Mouse (Mus musculus): Measurements from ENCODE around the gene Ddx58. TPM values are rescaled to one million over a fixed set of nuclear protein-coding genes. Genes with fewer than 3 reads are reported as not detected.

Ddx58 gene
- polyA plus RNA-seq, 2 experiments: 2.4 to 3.1 TPM

DNA sequence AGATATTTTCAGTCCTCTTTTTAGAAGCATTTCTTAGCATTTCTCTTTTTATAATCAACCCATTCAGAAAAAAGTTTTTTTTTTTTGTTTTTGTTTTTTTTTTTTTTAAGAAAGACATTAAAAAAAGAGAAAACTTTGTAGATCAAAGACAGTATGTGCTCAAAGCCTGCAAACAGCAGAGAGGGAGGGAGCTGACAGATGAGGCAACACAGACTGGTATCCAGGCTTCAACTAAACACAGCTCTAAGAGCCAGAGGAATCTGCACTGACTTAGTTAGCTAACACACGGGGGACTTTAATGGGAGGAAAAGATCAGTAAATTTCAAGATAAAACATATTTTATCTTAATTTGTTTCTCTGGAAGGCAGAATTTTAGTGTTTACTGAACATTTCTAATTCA is 24.7 kb upstream of the Ddx58 start:
- Histone ChIP-seq H3K27me3 (ENCODE audit: control insufficient read depth, insufficient read depth, low read length) (no peaks in the 10 kb centered on the region), H3K9me3 (ENCODE audit: control insufficient read depth, low read length) (no peaks in the 10 kb centered on the region), H3K9ac (replicated peaks) (no peak overlapping the region), H3K4me3 (ENCODE audit: insufficient read depth in 1 of 2, low read depth in 2 of 2, low read length in 2 of 2) (no peak overlapping the region), H3K4me2 (ENCODE audit: low read depth) (no peak overlapping the region), H3K36me3 (replicated peaks; ENCODE audit: control insufficient read depth, insufficient read depth, low read depth) (peaks cover 37% of the 10 kb centered on the region), H3K27ac (no peak overlapping the region), H3K4me1 (replicated peaks; ENCODE audit: control insufficient read depth in 2 of 2, insufficient read depth in 2 of 2, low read length in 1 of 2) (peaks cover 3 to 7% of the 10 kb centered on the region in 2 experiments; a peak in 3 of 4 replicates)
- TF ChIP-seq EP300 (IDR thresholded peaks at IDR 0.05; ENCODE audit: low read depth): no peak
- no peak for TF ChIP-seq CTCF (IDR thresholded peaks at IDR 0.05; ENCODE audit: low read depth)
- WGBS (ENCODE audit: insufficient replicate concordance): 62% methylated on average over 1 of the region's 1 CpGs
- no peak for ATAC-seq (ENCODE audit: insufficient read depth)
- no peak for DNase-seq (ENCODE audit: low read depth in 3 of 3, low spot score in 3 of 3)

DNA sequence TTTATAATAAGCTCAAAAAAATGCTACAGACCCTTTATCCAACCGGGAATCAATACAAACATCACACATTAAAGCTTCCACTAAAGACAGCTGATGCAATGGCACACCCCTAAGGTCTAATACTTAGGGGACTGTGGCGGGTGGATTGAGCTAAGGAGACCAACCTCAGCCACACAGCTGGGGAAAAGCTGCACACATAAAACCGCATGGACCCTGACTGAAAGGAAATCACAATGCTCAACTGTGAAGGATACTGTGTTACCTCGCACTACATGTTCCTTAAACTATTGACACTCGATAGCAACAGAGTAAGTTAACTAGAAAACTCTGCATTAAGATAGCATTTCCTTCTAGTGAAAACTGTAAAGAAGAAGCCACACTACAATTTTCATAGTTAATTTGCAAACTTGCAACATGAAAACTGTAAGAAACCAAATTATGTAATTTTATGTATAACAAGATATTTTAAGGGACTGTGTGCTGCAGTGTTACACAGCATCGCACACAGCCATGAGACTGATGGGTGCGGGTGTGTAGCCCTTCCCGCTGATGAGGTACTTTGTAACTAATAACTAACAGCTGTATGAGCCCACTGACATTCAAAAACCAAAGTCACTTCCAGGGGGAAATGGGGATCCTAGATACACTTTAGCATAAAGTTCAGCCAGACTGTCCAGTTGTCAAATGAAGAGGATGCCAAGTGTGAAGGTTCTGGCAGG is 14.9 kb upstream of the Ddx58 start:
- Histone ChIP-seq H3K9me3 (ENCODE audit: control insufficient read depth, low read length) (no peaks in the 10 kb centered on the region), H3K4me1 (replicated peaks; ENCODE audit: control insufficient read depth in 2 of 2, insufficient read depth in 2 of 2, low read length in 1 of 2) (no peaks in the 10 kb centered on the region), H3K9ac (replicated peaks) (no peak overlapping the region), H3K27ac (no peak overlapping the region), H3K4me2 (ENCODE audit: low read depth) (no peak overlapping the region), H3K27me3 (ENCODE audit: control insufficient read depth, insufficient read depth, low read length) (no peaks in the 10 kb centered on the region), H3K36me3 (replicated peaks; ENCODE audit: control insufficient read depth, insufficient read depth, low read depth) (0 out of 2 replicates have a peak, but pooled peaks cover 3% of the 10 kb centered on the region), H3K4me3 (ENCODE audit: insufficient read depth in 1 of 2, low read depth in 2 of 2, low read length in 2 of 2) (no peak overlapping the region)
- 72% methylated on average over 8 of the region's 8 CpGs for WGBS (ENCODE audit: insufficient replicate concordance)
- ATAC-seq (ENCODE audit: insufficient read depth) (no peak), DNase-seq (ENCODE audit: low read depth in 3 of 3, low spot score in 3 of 3) (no peak)
- TF ChIP-seq EP300 (IDR thresholded peaks at IDR 0.05; ENCODE audit: low read depth) (no peak), CTCF (IDR thresholded peaks at IDR 0.05; ENCODE audit: low read depth) (no peak)

DNA sequence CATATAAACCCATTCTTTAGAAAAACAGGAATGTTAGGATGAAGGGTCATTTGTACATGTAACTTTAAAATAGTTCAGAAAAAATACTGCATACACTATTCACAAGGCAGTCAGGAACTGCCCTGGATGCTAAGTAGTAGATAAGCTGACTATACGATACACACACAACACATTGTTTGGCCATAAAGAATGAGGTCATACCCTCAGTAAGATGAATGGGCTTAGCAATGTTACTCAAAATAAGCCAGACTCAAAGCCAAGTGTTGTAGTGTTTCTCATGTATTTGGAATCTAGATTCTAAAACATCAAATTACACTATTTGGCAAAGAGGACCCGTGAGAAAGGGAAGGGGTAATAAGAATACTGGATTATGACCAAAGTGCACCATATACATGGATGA is 14.1 kb upstream of the Ddx58 start:
- H3K4me3 ChIP-seq (ENCODE audit: insufficient read depth in 1 of 2, low read depth in 2 of 2, low read length in 2 of 2): no peak overlapping the region
- TF ChIP-seq CTCF (IDR thresholded peaks at IDR 0.05; ENCODE audit: low read depth) (no peak), EP300 (IDR thresholded peaks at IDR 0.05; ENCODE audit: low read depth) (no peak)
- no peaks in the 10 kb centered on the region for H3K36me3 ChIP-seq (replicated peaks; ENCODE audit: control insufficient read depth, insufficient read depth, low read depth)
- DNase-seq (ENCODE audit: low read depth in 3 of 3, low spot score in 3 of 3) (no peak), ATAC-seq (ENCODE audit: insufficient read depth) (no peak)
- H3K9me3 ChIP-seq (ENCODE audit: control insufficient read depth, low read length): no peaks in the 10 kb centered on the region
- H3K4me1 ChIP-seq (replicated peaks; ENCODE audit: control insufficient read depth in 2 of 2, insufficient read depth in 2 of 2, low read length in 1 of 2): no peaks in the 10 kb centered on the region
- no peak overlapping the region for H3K4me2 ChIP-seq (ENCODE audit: low read depth)
- WGBS (ENCODE audit: insufficient replicate concordance): 71% methylated on average over 2 of the region's 2 CpGs
- no peak overlapping the region for H3K9ac ChIP-seq (replicated peaks)
- H3K27me3 ChIP-seq (ENCODE audit: control insufficient read depth, insufficient read depth, low read length): no peaks in the 10 kb centered on the region
- H3K27ac ChIP-seq: no peak overlapping the region

GRCm38 (mm10) chr4:40250984-40251383 is 11.4 kb upstream of the Ddx58 start:
- DNase-seq (ENCODE audit: low read depth in 3 of 3, low spot score in 3 of 3) (no peak), ATAC-seq (ENCODE audit: insufficient read depth) (no peak)
- no peaks in the 10 kb centered on the region for H3K9me3 ChIP-seq (ENCODE audit: control insufficient read depth, low read length)
- no peak overlapping the region for H3K27ac ChIP-seq
- H3K4me1 ChIP-seq (replicated peaks; ENCODE audit: control insufficient read depth in 2 of 2, insufficient read depth in 2 of 2, low read length in 1 of 2): no peaks in the 10 kb centered on the region
- H3K27me3 ChIP-seq (ENCODE audit: control insufficient read depth, insufficient read depth, low read length): no peaks in the 10 kb centered on the region
- TF ChIP-seq EP300 (IDR thresholded peaks at IDR 0.05; ENCODE audit: low read depth) (no peak), CTCF (IDR thresholded peaks at IDR 0.05; ENCODE audit: low read depth) (no peak)
- 76% methylated on average over 5 of the region's 5 CpGs for WGBS (ENCODE audit: insufficient replicate concordance)
- H3K36me3 ChIP-seq (replicated peaks; ENCODE audit: control insufficient read depth, insufficient read depth, low read depth): no peaks in the 10 kb centered on the region
- no peak overlapping the region for H3K4me3 ChIP-seq (ENCODE audit: insufficient read depth in 1 of 2, low read depth in 2 of 2, low read length in 2 of 2)
- no peak overlapping the region for H3K4me2 ChIP-seq (ENCODE audit: low read depth)
- no peak overlapping the region for H3K9ac ChIP-seq (replicated peaks)

DNA sequence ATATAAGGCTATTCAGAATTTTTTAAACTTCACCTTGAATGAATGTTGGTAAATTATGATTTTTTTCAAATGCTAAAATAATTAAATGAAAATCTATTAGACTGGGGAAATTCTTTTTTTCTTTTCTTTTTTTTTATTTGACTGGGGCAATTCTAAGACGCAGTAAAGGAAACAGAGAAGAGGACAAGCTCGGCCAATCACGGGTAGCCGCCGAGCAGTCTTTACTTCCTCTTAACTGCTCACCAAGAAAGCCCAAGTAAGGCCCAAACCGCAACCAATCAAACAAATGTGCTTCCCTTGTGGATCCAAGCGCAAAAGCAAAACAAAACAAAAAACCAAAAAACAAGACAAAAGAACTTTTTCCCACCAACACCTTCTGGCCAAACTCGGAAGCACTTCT is 4.4 kb upstream of the Ddx58 start:
- TF ChIP-seq EP300 (IDR thresholded peaks at IDR 0.05; ENCODE audit: low read depth): no peak
- no peak for TF ChIP-seq CTCF (IDR thresholded peaks at IDR 0.05; ENCODE audit: low read depth)
- 37% methylated on average over 8 of the region's 8 CpGs for WGBS (ENCODE audit: insufficient replicate concordance)
- H3K36me3 ChIP-seq (replicated peaks; ENCODE audit: control insufficient read depth, insufficient read depth, low read depth): no peaks in the 10 kb centered on the region
- peaks cover 0 to 3% of the 10 kb centered on the region in 2 experiments; a peak in 1 of 4 replicates for H3K4me1 ChIP-seq (replicated peaks; ENCODE audit: control insufficient read depth in 2 of 2, insufficient read depth in 2 of 2, low read length in 1 of 2)
- ATAC-seq (ENCODE audit: insufficient read depth) (no peak), DNase-seq (ENCODE audit: low read depth in 3 of 3, low spot score in 3 of 3) (no peak)
- no peaks in the 10 kb centered on the region for H3K9me3 ChIP-seq (ENCODE audit: control insufficient read depth, low read length)
- H3K4me2 ChIP-seq (ENCODE audit: low read depth): no peak overlapping the region
- no peak overlapping the region for H3K27ac ChIP-seq
- no peaks in the 10 kb centered on the region for H3K27me3 ChIP-seq (ENCODE audit: control insufficient read depth, insufficient read depth, low read length)
- H3K4me3 ChIP-seq (ENCODE audit: insufficient read depth in 1 of 2, low read depth in 2 of 2, low read length in 2 of 2): no peak overlapping the region
- H3K9ac ChIP-seq (replicated peaks): no peak overlapping the region
